Mouse (Mus musculus) heart, postnatal 4 days (tissue): ENCODE measurements around the gene Cep55. TPM values are rescaled to one million over a fixed set of nuclear protein-coding genes. Genes with fewer than 3 reads are reported as not detected.

ENCODE experiments used
- DNase-seq: peaks from one replicate; pipeline ENCODE4 v3.0.0; 2021
- total RNA-seq, 2 experiments: library from RNA; stranded (reverse); gene quantifications; 2 replicates each; pipeline ENCODE4 v1.2.3; 2021

Cep55 gene
- total RNA-seq, 2 experiments from 2014 or later, result 18.5 to 20.3 TPM

DNA sequence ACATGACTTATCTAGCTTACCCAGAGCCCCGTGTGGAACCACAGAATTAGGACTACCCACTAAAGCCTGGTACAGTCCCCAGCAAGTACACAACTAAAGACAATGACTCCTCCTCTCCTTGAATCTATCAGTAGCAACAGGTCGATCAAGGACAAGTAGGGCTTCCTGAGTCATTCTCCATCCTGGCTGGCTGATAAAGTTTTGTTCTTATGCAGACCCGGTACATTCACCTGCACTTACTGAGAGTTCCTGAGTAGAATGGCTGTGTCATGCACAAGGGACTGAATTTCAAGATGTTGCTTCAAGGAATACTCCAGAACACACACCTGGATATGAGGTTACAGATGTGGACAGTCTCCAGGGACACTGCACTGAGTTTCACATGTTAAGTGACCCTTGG lies 9.6 kb upstream of the Cep55 start:
- DNase-seq, result no peak

DNA sequence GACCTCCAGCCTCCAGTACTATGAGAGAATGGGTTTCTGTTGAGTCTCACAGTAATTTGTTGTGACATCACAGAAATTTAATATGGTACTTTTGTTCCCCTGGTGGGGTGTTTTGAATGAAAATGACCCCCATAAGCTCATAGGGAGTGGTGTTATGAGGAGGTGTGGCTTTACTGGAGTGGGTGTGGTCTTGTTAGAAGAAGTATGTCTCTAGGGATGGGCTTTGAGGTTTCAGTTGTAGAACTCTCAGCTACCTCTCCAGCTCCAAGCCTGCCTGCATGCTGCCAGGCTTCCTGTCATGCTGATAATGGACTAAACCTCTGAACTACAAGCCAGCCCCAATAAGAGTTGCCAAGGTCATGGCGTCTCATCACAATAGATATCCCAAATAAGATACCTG lies 5.1 kb upstream of the Cep55 start:
- no peak for DNase-seq

DNA sequence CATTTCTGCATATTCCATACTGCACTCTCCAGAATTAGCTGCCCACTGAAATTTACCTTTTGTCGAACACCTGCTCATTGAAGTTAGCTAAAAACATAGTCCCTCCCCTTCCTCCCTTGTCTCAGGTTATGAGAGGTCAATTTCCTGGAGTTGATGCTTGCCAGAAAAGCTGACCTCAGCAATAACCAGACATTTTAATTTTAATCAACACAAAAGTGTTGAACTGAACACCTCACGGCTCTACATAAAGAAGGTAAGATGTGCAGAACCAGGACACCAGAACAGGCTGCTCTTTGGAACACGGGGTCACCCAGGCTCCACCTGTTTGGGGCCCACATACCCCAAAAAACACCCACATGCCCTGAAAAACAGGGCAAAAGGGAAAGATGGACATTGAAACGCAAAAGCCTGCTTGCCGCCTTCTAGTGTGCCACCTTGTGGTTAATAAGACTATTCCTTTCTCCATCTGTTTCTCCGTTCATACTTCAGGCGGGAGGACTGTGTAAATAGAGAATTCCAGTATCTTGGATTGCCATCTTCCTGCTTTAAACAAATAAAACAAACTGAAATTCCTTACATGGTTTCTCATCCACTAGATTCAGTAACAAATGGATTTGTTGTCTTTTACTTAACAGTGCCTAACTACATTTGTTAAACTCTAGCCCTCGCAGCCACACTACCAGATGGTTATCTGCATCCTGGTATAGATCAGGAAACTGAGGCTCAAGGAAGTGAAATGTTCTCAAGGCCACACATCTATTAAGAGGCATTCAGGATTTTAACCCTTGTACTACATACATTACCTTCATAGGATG lies 1.4 kb upstream of the Cep55 start:
- DNase-seq, result no peak

DNA sequence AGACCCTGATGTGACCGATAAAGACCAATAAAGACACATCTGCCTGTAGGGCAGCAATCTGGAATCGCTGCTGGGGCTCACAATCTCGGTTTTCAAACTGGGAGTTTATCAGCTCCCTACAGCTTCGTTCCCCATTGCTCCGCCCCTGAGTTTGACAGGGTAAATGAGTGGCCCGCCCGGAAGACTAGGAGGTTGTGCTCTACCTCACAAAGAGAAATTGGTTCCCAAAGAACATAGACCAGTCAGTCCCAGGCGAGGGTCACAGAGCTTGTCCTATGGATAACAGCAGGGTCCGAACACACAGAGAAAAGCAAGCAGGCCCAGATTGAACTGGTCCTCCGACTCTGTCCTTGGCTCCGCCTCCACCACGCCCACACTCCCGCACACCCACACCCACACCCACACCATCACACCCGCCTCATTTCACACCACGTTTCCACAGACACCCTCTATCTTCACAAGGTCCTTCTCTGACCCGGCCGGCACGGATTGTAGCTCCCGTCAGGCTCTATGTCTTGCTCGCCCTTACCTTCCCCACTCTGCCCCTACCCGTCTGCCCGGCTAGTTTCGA lies 577 bp upstream of the Cep55 start:
- peak; percentile 79 for DNase-seq

DNA sequence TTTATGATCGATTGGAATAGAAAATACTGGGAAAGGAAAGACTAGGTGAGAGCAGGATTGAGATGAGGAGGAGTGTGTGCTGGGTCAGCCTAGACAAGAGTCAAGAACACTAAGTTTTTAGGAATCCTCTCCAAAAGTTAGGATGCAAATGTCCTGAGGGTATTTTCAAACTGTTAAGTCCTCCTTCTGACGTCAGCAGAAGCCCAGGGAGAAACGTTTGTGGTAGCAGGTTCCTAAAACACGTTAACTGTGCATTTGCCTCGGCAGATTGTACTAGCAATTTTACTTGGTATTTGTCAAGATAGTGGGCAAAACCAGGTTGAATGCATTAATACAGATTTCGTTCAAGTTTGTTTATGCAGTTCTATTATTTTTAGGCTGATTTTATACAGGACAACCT lies 987 bp downstream of the Cep55 start:
- no peak for DNase-seq

DNA sequence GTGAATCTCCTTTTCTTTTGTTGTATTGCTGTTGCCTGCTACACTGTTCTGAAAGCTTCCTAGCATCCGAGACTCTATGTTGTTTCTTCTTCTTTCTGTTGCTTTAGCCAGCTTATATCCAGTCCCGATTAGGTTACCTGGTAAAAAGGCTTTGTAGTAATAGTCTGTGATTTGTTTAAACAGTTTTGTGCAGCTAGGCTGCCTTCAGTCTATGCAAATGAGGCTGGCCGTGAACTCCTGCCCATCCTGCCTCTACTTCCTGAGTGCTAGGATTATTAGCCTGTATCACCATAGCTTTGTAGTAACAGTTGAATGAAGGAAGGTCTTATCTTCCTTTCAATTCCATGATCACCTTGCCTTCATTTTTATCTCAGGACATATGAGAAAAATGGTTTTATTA lies 1.5 kb downstream of the Cep55 start:
- DNase-seq, result no peak

DNA sequence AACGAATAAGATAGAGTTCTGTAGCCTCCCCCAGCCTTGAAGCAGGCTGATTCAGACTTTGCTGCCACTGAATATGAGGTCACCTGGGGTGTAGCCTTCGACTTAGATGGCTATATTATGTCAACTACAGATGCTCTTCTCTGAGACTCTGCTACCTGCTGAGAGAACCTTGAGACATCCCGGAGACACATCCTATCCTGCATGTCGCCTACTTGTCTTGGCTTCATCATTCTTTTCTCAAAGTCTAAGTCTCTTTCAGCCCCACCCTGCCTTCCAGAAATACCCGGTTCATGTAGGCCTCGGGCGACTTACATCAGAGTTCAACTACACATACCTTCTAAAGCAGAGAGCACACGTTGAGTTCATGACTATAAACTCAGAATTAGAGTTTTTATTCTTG lies 2.1 kb downstream of the Cep55 start:
- no peak for DNase-seq

DNA sequence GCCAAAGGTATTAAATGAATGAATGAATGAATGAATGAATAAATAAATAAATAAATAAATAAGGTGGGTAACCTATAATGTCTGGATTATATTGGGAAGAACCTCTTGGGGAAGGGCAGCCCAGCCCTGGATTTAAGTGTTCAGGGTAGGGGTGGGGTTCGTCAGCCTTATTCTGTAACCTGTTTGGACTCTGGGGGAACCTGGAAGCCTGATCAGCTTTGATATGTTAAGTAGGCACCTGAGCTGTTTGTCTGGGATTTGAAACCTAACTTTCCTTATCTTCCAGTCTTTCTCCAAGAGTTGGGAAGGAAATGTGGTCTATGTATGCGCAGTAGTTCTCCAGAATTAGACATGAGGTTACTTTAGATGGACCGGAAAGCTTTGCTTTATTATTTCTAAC lies 8.4 kb downstream of the Cep55 start:
- DNase-seq, result no peak

DNA sequence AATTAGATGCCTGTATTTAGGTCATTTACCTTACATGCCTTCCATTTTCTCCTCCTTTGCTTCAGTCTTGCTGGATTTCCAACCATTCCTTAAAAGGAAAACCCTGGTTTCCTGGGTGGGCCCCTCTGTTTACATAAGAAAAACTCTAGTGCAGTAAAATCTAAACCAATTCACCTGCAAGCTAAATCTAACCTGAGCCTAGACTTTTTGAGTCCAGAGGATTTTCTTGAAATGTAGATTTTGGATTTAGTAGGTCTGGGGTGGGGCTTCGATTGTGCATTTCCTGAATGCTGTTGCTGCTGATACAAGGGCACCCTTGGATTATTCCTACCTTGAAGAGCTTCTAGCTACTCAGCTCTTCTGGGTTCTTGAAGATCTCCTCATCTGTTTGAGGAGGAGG lies 9.2 kb downstream of the Cep55 start:
- DNase-seq, result no peak

DNA sequence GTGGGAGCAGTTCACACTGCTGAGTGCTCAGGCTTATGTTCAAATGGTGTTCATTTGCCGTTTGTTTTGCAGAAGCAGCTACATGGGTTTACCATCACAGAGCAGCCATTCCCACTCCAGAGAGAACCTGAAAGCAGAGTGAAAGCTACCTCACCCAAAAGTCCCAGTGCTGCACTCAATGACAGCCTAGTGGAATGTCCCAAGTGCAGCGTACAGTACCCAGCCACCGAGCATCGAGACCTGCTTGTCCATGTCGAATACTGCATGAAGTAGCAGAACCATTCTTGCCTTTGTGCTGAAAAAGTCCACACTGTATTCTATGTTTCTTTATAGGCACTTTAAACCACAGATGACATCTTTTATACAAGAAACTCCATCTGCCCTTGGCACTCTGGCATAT lies 18.4 kb downstream of the Cep55 start:
- DNase-seq, result no peak

DNA sequence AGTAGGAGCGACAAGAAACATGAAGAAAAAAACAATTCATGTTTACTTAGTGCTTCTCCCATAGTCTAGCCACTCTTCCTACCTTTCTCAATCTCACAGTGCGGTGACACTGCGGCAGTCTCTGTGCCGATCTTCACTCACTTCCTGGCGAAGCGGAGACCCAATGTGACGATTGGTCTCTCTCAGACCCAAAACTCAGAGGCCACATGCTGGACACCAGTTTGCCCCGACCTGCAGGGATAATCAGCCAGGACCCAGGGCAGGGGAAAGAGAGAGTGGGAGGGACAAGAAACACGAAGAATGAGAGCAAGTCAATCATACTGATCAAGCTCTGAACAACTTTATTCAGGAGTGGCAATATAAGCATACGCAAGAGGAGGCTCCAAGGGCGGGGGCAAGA lies 20.2 kb downstream of the Cep55 start:
- no peak for DNase-seq

DNA sequence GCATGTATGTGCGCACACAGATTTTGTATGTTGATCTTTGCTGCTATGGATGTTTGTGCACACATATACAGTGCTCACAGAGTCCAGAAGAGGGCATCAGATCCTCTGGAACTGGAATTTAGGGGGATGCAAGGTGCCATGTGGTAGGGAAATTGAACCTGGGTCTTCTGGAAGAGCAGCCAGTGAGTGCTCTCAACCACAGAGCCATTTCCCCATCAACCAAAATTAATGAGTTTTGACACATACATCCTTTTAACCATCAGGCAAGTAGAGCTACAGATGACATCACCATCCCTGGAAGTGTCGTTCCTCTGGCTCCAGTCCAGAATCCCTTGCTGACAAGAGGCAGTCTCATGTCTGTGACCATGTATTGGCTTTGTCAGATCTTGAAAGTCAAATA lies 21.4 kb downstream of the Cep55 start:
- DNase-seq, result peak; percentile 35

DNA sequence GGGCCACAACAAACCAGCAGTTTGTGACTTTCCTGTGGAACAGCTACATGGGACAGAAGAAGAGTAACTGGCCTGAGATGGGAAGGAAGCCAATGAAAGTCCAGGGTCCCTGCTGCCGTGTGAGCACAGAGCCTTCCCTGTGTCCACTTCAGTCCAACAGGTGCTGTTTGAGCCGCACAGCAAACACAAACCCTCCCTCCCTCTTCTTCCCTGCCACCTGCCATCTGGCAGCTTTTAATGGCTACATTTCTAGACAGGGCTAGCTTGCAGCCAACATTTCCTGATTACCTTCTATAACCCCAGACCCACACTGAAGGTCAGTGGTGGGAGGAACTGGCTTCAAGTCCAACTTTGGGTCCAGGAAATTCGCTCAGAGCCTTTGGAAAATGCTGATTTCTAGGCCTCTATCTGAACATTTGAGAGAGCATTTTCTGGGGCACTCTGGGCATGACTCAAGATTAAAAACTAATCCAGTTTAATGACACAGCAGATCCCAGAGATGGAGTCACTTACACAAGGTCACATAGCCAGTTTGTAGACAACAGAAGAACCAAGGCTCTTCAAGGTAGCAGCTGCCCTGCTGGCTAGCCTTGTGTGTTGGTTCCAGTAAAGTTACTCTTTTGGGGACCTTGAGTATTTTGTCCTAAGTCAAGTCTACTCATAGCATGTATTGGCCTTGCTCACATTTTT lies 23.2 kb downstream of the Cep55 start:
- no peak for DNase-seq

DNA sequence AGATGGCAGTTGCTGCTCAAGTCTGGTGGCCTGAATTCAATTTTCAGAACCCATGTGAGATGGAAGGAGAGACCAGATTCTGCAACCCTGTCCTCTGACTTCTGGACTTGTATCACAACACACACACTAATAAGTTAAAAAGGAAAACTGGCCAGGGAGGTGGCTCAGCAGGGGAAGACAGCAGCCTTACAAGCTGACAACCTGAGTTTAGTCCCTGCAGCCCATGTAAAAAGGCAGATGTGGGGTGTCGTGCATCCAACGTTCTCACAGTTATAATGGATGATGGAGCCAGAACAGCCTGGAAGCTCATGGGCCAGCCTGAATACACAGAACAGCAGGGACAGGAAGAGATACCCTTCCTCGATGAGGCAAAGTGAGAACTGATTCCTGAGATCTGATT lies 26.6 kb downstream of the Cep55 start:
- DNase-seq, result no peak

DNA sequence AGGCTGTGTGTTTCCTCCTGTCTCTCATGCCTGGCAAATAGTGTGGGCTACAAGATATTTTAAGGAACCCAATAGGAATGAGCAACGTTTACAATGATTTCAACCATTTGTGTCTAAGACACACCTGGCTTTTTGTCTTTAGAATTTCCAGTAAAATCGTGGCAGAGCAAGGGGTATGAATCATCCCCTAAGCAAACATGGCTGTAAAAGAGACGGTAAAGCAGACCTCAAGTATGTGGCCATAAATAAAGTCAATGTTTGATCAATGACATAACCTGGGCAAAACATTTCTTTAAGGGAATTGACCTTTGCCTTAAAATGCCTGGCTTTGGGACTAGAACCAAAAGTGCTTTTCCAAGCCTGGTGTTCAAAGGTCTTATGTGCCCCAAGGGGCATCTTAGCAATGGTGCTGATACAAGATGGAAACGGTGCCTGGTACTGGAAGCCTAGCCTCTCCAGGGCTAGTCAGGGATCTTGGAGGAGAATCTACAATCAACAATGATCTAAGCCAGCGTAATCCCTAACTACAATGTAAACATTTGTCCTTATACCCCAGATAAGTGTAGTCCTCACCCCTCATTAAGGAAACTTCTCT lies 28.2 kb downstream of the Cep55 start:
- DNase-seq, result no peak

DNA sequence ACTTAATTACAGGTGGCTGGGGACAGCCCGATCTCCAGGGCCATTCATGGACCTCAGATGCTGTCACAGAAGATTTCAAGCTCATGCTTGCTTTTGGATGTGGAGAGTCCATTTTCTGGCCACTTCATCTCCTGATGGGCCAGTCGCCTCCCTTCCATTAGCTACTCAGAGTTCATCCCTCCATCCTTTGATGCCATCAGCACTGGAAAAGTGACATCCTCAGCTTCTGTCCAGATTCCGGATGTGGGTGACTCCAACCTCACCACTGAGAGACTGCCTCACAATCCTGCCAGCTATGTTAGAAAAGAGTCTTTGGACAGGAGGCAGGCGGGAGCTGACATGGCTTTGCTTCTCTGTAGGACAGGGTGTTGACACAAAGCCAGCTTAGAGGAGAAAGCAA lies 31.0 kb downstream of the Cep55 start:
- DNase-seq, result no peak

DNA sequence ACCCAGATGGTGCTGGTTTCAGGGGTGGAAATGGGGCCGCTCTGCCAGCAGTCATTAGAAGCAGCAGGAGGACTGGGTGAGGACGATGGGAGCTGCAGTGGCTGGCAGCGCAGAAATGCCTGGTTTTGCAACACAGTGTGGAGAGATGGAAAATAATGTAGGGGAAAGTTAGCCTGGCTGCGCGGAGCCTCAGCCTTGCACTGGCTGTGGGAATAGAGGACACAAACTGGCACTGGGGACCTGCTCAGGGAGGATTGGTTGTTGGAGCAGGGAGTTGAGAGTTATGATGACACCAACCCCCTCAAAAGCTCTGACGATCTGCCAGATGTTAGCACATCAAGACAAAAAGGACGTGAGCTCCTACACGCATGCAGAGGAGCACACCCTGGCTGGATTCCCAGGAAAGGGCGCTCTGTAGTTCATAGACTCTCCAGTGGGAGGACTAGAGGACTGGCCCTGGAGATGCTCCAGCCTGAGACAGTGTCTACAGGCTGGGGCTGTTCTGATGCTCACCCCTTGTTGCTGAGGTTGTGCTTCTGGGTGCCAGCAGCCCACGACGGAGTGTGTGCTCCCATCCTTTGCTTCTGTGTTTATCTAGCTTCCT lies 32.2 kb downstream of the Cep55 start:
- peak; percentile 66 for DNase-seq

DNA sequence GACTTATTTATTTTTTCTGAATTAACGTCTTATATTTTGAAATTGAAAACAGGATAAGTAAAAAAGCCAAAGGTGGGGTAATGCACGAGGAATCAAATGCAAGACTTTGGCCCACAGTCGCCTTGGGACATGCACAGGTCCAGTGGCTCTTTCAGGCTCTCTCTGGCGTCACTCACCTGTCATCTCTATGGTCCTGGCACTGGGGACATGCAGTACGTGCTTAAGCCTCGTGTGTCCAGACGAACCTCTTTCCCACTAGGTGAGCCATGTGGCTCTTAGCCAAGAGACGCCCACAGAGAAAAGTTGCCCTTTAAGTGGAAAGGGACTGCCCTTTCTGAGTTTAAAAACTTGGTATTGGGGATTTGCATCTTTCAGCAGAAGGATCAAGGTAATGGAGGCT lies 34.5 kb downstream of the Cep55 start:
- DNase-seq, result no peak

DNA sequence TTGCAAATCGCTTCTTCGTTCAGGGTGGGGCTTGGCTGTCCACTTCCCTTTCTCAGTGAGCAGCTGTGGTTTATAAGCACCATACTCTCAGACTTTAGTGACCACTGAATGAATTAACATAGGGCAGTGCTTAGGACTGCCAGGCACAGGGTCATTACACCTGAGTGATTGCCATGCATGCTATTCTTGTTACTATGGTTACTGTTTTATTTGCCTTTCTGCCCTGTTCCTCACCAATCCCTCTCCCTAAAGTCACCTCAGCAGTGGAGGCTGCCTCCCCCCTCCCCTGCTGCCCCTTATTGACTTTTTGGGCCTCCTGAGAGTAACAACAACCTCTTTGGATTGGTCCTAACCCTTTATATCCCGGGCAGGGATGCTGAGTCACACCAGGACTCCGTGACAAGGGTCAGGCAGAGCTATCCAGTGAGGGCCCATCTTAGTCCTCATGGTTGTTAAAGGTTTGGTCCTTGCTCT lies 36.7 kb downstream of the Cep55 start:
- no peak for DNase-seq

DNA sequence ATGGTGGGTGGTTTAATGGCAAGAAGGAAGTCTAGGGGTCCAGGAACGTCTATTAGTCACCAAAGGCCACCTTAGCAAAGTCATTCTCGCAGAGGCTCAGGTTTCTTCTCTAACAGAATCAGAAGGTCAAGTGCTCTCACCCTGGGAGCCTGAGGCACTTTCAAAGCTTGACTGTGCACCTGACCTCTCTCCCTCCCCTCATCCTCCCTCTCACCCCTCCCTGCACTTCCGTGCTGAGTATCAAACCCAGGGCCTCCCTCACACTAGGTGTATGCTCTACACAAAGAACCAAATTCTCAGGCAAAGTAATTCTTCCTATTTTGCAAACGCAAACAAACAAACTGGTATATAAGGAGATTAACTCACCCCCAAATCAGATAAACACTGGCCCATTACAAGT lies 41.4 kb downstream of the Cep55 start:
- DNase-seq, result no peak

DNA sequence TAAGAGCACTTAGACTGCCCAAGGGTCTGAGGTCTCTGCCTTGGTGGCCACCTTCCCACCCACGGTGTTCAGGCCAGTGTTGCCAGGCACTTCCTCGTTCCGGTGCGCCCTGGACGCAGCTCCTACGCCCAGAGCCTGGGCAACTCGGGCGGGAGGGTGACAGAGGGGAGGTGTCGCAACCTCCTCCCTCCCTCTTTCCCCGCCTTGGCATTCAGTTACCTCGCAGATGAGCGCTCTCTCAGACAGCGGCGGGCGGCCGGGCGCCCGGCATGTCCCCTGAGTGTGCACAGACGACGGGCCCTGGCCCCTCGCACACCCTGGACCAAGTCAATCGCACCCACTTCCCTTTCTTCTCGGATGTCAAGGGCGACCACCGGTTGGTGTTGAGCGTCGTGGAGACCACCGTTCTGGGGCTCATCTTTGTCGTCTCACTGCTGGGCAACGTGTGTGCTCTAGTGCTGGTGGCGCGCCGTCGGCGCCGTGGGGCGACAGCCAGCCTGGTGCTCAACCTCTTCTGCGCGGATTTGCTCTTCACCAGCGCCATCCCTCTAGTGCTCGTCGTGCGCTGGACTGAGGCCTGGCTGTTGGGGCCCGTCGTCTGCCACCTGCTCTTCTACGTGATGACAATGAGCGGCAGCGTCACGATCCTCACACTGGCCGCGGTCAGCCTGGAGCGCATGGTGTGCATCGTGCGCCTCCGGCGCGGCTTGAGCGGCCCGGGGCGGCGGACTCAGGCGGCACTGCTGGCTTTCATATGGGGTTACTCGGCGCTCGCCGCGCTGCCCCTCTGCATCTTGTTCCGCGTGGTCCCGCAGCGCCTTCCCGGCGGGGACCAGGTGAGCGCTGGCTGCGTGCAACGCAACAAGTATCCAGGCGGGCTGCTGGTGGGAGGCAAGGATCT lies 42.3 kb downstream of the Cep55 start, which contains the start of gene Ffar4:
Gene Ffar4 (plus strand): TSS at position 214 of the 901 bp plus-strand sequence.
- DNase-seq, result no peak

DNA sequence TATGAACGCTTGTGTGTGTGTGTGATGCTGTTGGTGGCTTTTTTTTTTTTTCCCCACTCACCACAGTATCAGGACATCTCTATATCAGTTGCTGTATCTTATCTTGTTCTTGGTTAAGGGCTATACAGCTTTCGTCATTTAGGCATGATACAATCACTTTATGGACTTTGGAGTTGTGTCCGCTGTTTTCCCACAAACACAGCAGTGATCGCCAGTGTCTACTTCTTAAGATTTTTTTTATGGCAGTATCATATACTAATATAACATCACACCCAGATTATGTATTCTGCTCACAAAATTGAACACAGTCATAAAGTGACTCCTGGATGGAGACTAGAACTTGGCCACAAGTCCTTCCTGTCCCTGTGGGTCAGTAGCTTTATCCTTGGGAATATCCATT lies 53.1 kb downstream of the Cep55 start:
- DNase-seq, result no peak
